ENCODE assay signal across 17 mouse cellular contexts in the genomic region with DNA sequence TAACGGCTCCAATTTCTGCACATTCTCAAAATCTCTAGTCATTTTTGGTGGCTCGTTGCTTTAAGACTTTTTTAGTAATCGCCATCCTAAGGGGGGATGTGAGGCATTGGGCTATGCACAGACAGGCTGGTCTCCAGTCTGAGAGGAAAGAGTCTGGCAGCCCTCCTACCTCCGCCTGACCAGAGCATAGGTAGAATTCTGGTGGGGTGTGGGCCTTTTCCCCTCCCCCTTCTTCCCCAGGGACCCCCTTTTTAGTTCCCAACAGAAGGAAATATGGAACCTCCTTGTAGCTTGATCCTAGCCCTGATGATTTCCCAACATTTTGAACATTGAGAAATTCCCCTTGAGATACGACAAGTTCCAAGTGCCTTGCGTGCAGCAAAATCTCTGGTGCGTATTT.
"Had no signal": no experiment of that assay in that cellular context is flagged by ENCODE, and none has a peak within 500 bp of the region (broad histone marks: within the 10 kb centered on the region; RNA-seq: fewer than 3 reads in every experiment).

No protein-coding gene starts in this region.

- DNase-seq: lung, adult 18-20 months; lung, embryonic 14.5 days; lung, postnatal 10 days; lung, postnatal 4 days; retina, postnatal 1 day; right cerebral cortex, adult 18-20 months; right cerebral cortex, postnatal 25 days; right cerebral cortex, postnatal 4 days; spleen, adult 18-20 months; thymus, adult 18-20 months; thymus, postnatal 14 days; thymus, postnatal 36 days had no signal

- H3K4me1 ChIP-seq: neural tube, embryonic 13.5 days; neural tube, embryonic 15.5 days had no signal

- H3K4me3 ChIP-seq: midbrain, embryonic 10.5 days; midbrain, embryonic 13.5 days; myocyte; neural tube, embryonic 13.5 days; neural tube, embryonic 15.5 days had no signal

- H3K27ac ChIP-seq: midbrain, embryonic 10.5 days; midbrain, embryonic 13.5 days; neural tube, embryonic 13.5 days; neural tube, embryonic 15.5 days had no signal
